Mouse (Mus musculus) CH12.LX (cell line): ENCODE measurements around the gene Ttbk1. TPM values are rescaled to one million over a fixed set of nuclear protein-coding genes. Genes with fewer than 3 reads are reported as not detected.

ENCODE experiments used
- DNase-seq: peaks from one replicate; pipeline ENCODE4 v3.0.0-alpha.2; 2013; ENCODE audit errors: extremely low read depth
- H3K27ac ChIP-seq: 2 replicates; pipeline ENCODE4 v1.5.1; 2012; ENCODE audit warnings: low read depth, mild to moderate bottlenecking, control low read depth, moderate library complexity; ENCODE audit not compliant: insufficient read depth
- H3K27me3 ChIP-seq: replicated peaks from 2 replicates; pipeline ENCODE3; 2012; ENCODE audit warnings: inconsistent platforms
- H3K36me3 ChIP-seq, 2 experiments: replicated peaks in 1 of 2; 2 replicates each; pipeline versions ENCODE3 to v1.6.1; 2012; ENCODE audit warnings: inconsistent platforms in 1 of 2, low read length in 1 of 2, mild to moderate bottlenecking in 1 of 2, mixed read lengths in 1 of 2, moderate library complexity in 1 of 2; ENCODE audit not compliant: control insufficient read depth in 1 of 2, insufficient read depth in 1 of 2
- H3K4me1 ChIP-seq, 2 experiments: 2 replicates each; pipeline ENCODE4 v1.6.1; 2012; ENCODE audit warnings: inconsistent platforms in 1 of 2, moderate library complexity in 1 of 2; ENCODE audit not compliant: insufficient read depth in 2 of 2, control insufficient read depth in 1 of 2
- H3K4me2 ChIP-seq: 2 replicates; pipeline ENCODE4 v1.6.1; 2012; ENCODE audit warnings: low read depth, mild to moderate bottlenecking, control low read depth; ENCODE audit not compliant: poor library complexity, insufficient read depth, severe bottlenecking
- H3K4me3 ChIP-seq, 3 experiments: fragments of 150-350 bp in 1 of 3; sonication (generic) in 1 of 3; replicated peaks in 1 of 3; 2 replicates each; pipeline versions ENCODE3 to v1.5.1; 2011 to 2012; ENCODE audit warnings: low read depth in 2 of 3, low read length in 2 of 3, mild to moderate bottlenecking in 2 of 3, moderate library complexity in 2 of 3, control low read depth in 1 of 3, improper control_type of control experiment in 1 of 3, inconsistent platforms in 1 of 3, mixed read lengths in 1 of 3; ENCODE audit not compliant: poor library complexity in 1 of 3
- H3K79me2 ChIP-seq: replicated peaks from 2 replicates; pipeline ENCODE4 v1.6.1; 2012; ENCODE audit warnings: mild to moderate bottlenecking, moderate library complexity; ENCODE audit not compliant: control insufficient read depth, poor library complexity, insufficient read depth, severe bottlenecking; ENCODE audit errors: extremely low read depth
- H3K9ac ChIP-seq: 2 replicates; pipeline ENCODE4 v1.6.1; 2012; ENCODE audit warnings: low read depth, mild to moderate bottlenecking, control low read depth, moderate library complexity; ENCODE audit not compliant: insufficient read depth
- H3K9me3 ChIP-seq: replicated peaks from 2 replicates; pipeline ENCODE3; 2012; ENCODE audit warnings: low read length, inconsistent platforms, mixed read lengths
- BHLHE40 ChIP-seq: IDR thresholded peaks from 2 replicates; pipeline ENCODE4 v1.6.1; 2011; ENCODE audit warnings: mild to moderate bottlenecking, low read depth, low read length, improper control_type of control experiment
- CHD1 ChIP-seq: IDR thresholded peaks from 2 replicates; pipeline ENCODE4 v1.6.1; 2012; ENCODE audit warnings: low read depth, low read length, improper control_type of control experiment, inconsistent platforms
- ELF1 ChIP-seq: IDR thresholded peaks from 2 replicates; pipeline ENCODE4 v1.6.1; 2014; ENCODE audit warnings: low read depth, mild to moderate bottlenecking, inconsistent platforms, low read length, improper control_type of control experiment
- EP300 ChIP-seq: IDR thresholded peaks from 2 replicates; pipeline ENCODE4 v1.6.1; 2011; ENCODE audit warnings: low read length, improper control_type of control experiment
- ETS1 ChIP-seq: conservative IDR thresholded peaks from 2 replicates; pipeline ENCODE4 v1.6.1; 2012; ENCODE audit warnings: low read depth, mild to moderate bottlenecking, inconsistent platforms, low read length, improper control_type of control experiment, moderate library complexity
- MAFK ChIP-seq: IDR thresholded peaks from 2 replicates; pipeline ENCODE4 v1.6.1; 2011; ENCODE audit warnings: low read length, improper control_type of control experiment; ENCODE audit not compliant: insufficient replicate concordance
- MAZ ChIP-seq: IDR thresholded peaks from 2 replicates; pipeline ENCODE4 v1.6.1; 2012; ENCODE audit warnings: low read depth, mild to moderate bottlenecking, inconsistent platforms, low read length, improper control_type of control experiment, moderate library complexity
- NELFE ChIP-seq: IDR thresholded peaks from 2 replicates; pipeline ENCODE4 v1.6.1; 2011; ENCODE audit warnings: low read depth, low read length, improper control_type of control experiment
- NRF1 ChIP-seq: IDR thresholded peaks from 2 replicates; pipeline ENCODE4 v1.6.1; 2014; ENCODE audit warnings: low read depth, mild to moderate bottlenecking, inconsistent platforms, low read length, improper control_type of control experiment, moderate library complexity
- RAD21 ChIP-seq: IDR thresholded peaks from 2 replicates; pipeline ENCODE4 v1.6.1; 2011; ENCODE audit warnings: low read depth, mild to moderate bottlenecking, low read length, improper control_type of control experiment, moderate library complexity
- USF1 ChIP-seq: IDR thresholded peaks from 2 replicates; pipeline ENCODE4 v1.6.1; 2014; ENCODE audit warnings: low read depth, mild to moderate bottlenecking, inconsistent platforms, low read length, improper control_type of control experiment
- ZKSCAN1 ChIP-seq: IDR thresholded peaks from 2 replicates; pipeline ENCODE4 v1.6.1; 2012; ENCODE audit warnings: low read depth, inconsistent platforms, low read length, improper control_type of control experiment, borderline replicate concordance
- ZMIZ1 ChIP-seq: IDR thresholded peaks from 2 replicates; pipeline ENCODE4 v1.6.1; 2012; ENCODE audit warnings: low read depth, mild to moderate bottlenecking, inconsistent platforms, low read length, improper control_type of control experiment
- ZNF384 ChIP-seq: IDR thresholded peaks from 2 replicates; pipeline ENCODE4 v1.6.1; 2012; ENCODE audit warnings: low read depth, low read length, improper control_type of control experiment, inconsistent platforms
- dilution Hi-C: fragments of 300-500 bp; cut with MboI; formaldehyde crosslinking; loops from 2 replicates; pipeline ENCODE4 v1.14.3; 2020; ENCODE audit warnings: low sequenced_read_pairs; ENCODE audit not compliant: extremely low pct_unique_long_range_greater_than_20kb, extremely low pct_ligation_motif_present
- in situ Hi-C: fragments of 300-500 bp; cut with MboI; formaldehyde crosslinking; loops from 3 replicates; pipeline ENCODE4 v1.14.3; 2019; ENCODE audit warnings: low sequenced_read_pairs, low pct_ligation_motif_present, low pct_unique_long_range_greater_than_20kb, mixed read lengths
- polyA plus RNA-seq: library from polyadenylated mRNA; unstranded; fragments of >175 nt; gene quantifications from 2 replicates; pipeline ENCODE4 v1.2.1, GENCODE M21; 2012; ENCODE audit warnings: low read depth; ENCODE audit not compliant: insufficient read length
- total RNA-seq, 2 experiments: library from RNA; depleted of rRNA; stranded (reverse); fragments of 300-350 nt in 1 of 2; fragments of >200 nt in 1 of 2; gene quantifications; 2 replicates each; pipeline ENCODE4 v1.2.3; 2012 to 2014

The Ttbk1 gene
- total and polyA plus RNA-seq, 3 experiments = 0.08 TPM; not detected in 2

DNA sequence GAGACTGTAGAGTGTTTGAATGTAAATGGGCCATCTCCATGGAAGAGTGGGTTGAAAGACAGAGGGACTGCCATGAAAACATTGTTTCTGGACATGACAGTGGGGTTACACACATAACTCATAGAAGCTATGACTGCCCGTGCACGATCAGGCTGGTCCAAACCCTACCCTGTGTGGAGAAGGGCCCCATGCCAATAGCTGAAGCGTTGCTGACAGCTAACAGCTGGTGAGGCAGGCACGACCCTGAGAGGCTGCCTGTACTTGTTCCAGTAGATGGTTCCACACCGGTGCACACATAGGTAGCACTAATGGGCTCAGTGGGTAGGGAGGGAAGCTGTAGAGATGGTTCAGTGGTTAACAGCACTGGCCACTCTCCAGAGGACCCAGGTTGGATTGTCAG, 8.0 kb upstream of the Ttbk1 start:
- no peak overlapping the region for H3K4me3 ChIP-seq
- TF ChIP-seq ELF1 (no peak), ZMIZ1 (no peak), NELFE (no peak), ETS1 (no peak), ZKSCAN1 (no peak), RAD21 (no peak), USF1 (no peak), MAZ (no peak), MAFK (no peak), ZNF384 (no peak), EP300 (no peak)
- TF ChIP-seq, all 38 proteins: peak for 0
- Histone ChIP-seq H3K9ac (no peak overlapping the region), H3K4me2 (no peak overlapping the region), H3K4me1 (peaks cover 4 to 13% of the 10 kb centered on the region in 2 experiments; a peak in 3 of 4 replicates), H3K9me3 (no peaks in the 10 kb centered on the region), H3K27ac (no peak overlapping the region), H3K27me3 (peaks cover 49% of the 10 kb centered on the region), H3K79me2 (no peaks in the 10 kb centered on the region), H3K36me3 (peaks cover 0 to 22% of the 10 kb centered on the region in 2 experiments)
- in situ Hi-C loops = no loop called here
- dilution Hi-C loops = no loop called here
- DNase-seq = no peak

DNA sequence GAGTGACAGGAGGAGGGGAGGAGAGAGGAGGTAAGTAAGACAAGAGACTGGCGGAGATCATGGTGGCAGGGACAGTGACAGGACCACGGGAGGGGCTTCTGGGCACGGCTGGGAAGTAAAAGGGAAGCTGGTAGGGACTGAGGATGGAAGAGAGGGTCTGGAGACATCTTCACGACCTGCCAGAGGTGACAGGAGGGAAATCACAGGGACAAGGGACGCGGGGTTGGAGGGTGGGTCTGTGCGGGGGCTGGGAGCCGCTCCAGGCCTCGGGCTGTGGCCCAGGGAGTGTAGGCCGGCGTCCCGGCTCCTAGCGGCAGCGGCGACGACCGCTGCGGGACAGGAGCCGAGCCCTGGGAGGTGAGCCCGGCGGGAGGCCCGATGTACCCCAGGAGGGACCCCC, 480 bp downstream of the Ttbk1 start:
- H3K36me3 ChIP-seq = no peaks in the 10 kb centered on the region
- dilution Hi-C loops = no loop called here
- no peak for TF ChIP-seq BHLHE40
- TF ChIP-seq ZMIZ1 = no peak
- no peak for TF ChIP-seq NRF1
- TF ChIP-seq ZKSCAN1 = no peak
- no peak for TF ChIP-seq CHD1
- TF ChIP-seq, all 38 proteins: peak for 0
- no peak overlapping the region for H3K9ac ChIP-seq
- no peaks in the 10 kb centered on the region for H3K9me3 ChIP-seq
- H3K27me3 ChIP-seq = peaks cover 84% of the 10 kb centered on the region
- DNase-seq = no peak
- in situ Hi-C loops = no loop called here
- no peaks in the 10 kb centered on the region for H3K79me2 ChIP-seq
- H3K4me2 ChIP-seq = no peak overlapping the region
- H3K4me1 ChIP-seq = peaks cover 12 to 13% of the 10 kb centered on the region in 2 experiments
- H3K27ac ChIP-seq = no peak overlapping the region
- no peak overlapping the region for H3K4me3 ChIP-seq
